Mouse (Mus musculus) stomach, embryonic 14.5 days (tissue): ENCODE results near the gene Bcas3. TPM values are rescaled to one million over a fixed set of nuclear protein-coding genes. Genes with fewer than 3 reads are reported as not detected.
A peak's percentile ranks its signal among the peaks of the same experiment; 100 is the strongest.

Experiments used
- ATAC-seq: fragments of 200-750 bp; cut with Nextera tagmentation; 2 replicates; pipeline ENCODE4 v1.8.0; 2017; ENCODE audit warnings: low read depth, moderate TSS enrichment; ENCODE audit not compliant: insufficient number of reproducible peaks, insufficient read depth, low FRiP score
- H3K27ac ChIP-seq: fragments of 300-500 bp; sonication (generic); 2 replicates; pipeline ENCODE4 v1.5.1; 2014; ENCODE audit warnings: mild to moderate bottlenecking, low read length, moderate library complexity, mixed read lengths
- H3K27me3 ChIP-seq: fragments of 300-500 bp; sonication (generic); 2 replicates; pipeline ENCODE4 v1.6.1; 2014; ENCODE audit warnings: low read length, control low read depth, mixed read lengths; ENCODE audit not compliant: control insufficient read depth, insufficient read depth
- H3K36me3 ChIP-seq: fragments of 300-500 bp; sonication (generic); 2 replicates; pipeline ENCODE4 v1.6.1; 2014; ENCODE audit warnings: mild to moderate bottlenecking, control low read depth, low read length, moderate library complexity, mixed read lengths; ENCODE audit not compliant: control insufficient read depth, insufficient read depth
- H3K4me1 ChIP-seq: fragments of 300-500 bp; sonication (generic); 2 replicates; pipeline ENCODE4 v1.6.1; 2014; ENCODE audit warnings: low read length, control low read depth, mixed read lengths; ENCODE audit not compliant: control insufficient read depth, insufficient read depth
- H3K4me2 ChIP-seq: fragments of 300-500 bp; sonication (generic); replicated peaks from 2 replicates; pipeline ENCODE4 v1.6.1; 2014; ENCODE audit warnings: low read depth, low read length, control low read depth
- H3K4me3 ChIP-seq: fragments of 300-500 bp; sonication (generic); 2 replicates; pipeline ENCODE4 v1.5.1; 2014; ENCODE audit warnings: low read depth, low read length, control low read depth
- H3K9ac ChIP-seq: fragments of 300-500 bp; sonication (generic); replicated peaks from 2 replicates; pipeline ENCODE4 v1.6.1; 2014; ENCODE audit warnings: low read depth, mild to moderate bottlenecking, control low read depth, low read length, moderate library complexity, mixed read lengths
- H3K9me3 ChIP-seq: fragments of 300-500 bp; sonication (generic); 2 replicates; pipeline ENCODE4 v1.6.1; 2016; ENCODE audit warnings: low read depth, low read length, control low read depth; ENCODE audit not compliant: control insufficient read depth
- whole genome bisulfite sequencing: fragments of 180-500 bp; shearing (Covaris S2); extraction: QIAGEN DNeasy Blood & Tissue Kit; methylation state at CpG from one replicate; pipeline ENCODE4 v1.1.7; 2014; 5-methylcytosine and 5-hydroxymethylcytosine counted together
- polyA plus RNA-seq: library from polyadenylated mRNA; unstranded; fragments of >200 nt; fragmentation: Nextera tagmentation; extraction: Ambion mirVana; gene quantifications from 2 replicates; pipeline ENCODE4 v1.2.1, GENCODE M21; 2014

Gene Bcas3
- polyA plus RNA-seq, 1 experiment from 2014 or later, result 20.4 TPM

GRCm38 (mm10) chr11:85804048-85804447, 451.1 kb downstream of the Bcas3 start:
- H3K9me3 ChIP-seq, result no peaks in the 10 kb centered on the region
- H3K4me1 ChIP-seq, result 0 out of 2 replicates have a peak, but pooled peaks cover 5% of the 10 kb centered on the region
- H3K27me3 ChIP-seq, result no peaks in the 10 kb centered on the region
- no peak overlapping the region for H3K4me3 ChIP-seq
- H3K4me2 ChIP-seq, result no peak overlapping the region
- WGBS, result 58% methylated on average over 5 of the region's 5 CpGs
- peak; percentile 81; the same call in 1 of the 2 replicates for ATAC-seq
- H3K36me3 ChIP-seq, result no peaks in the 10 kb centered on the region; the same call in 1 of the 2 replicates
- H3K9ac ChIP-seq, result no peak overlapping the region
- no peak overlapping the region for H3K27ac ChIP-seq

- Histone ChIP-seq H3K27me3 (no peaks in the 10 kb centered on the region), H3K9me3 (no peaks in the 10 kb centered on the region), H3K27ac (no peak overlapping the region), H3K9ac (no peak overlapping the region), H3K4me1 (0 out of 2 replicates have a peak, but pooled peaks cover 5% of the 10 kb centered on the region), H3K4me2 (no peak overlapping the region), H3K36me3 (no peaks in the 10 kb centered on the region; the same call in 1 of the 2 replicates), H3K4me3 (no peak overlapping the region)
- 90% methylated on average over 1 of the region's 1 CpGs for WGBS
- ATAC-seq, result no peak
Observed at GRCm38 (mm10) chr11:85805779-85806178, 452.8 kb downstream of the Bcas3 start.

- no peak overlapping the region for H3K4me3 ChIP-seq
- 61% methylated on average over 11 of the region's 11 CpGs for WGBS
- no peaks in the 10 kb centered on the region for H3K27me3 ChIP-seq
- H3K4me2 ChIP-seq, result no peak overlapping the region
- no peak for ATAC-seq
- H3K9ac ChIP-seq, result no peak overlapping the region
- H3K27ac ChIP-seq, result no peak overlapping the region
- H3K36me3 ChIP-seq, result no peaks in the 10 kb centered on the region
- H3K9me3 ChIP-seq, result no peaks in the 10 kb centered on the region
- H3K4me1 ChIP-seq, result 0 out of 2 replicates have a peak, but pooled peaks cover 5% of the 10 kb centered on the region
Observed at GRCm38 (mm10) chr11:85807353-85807752, 454.4 kb downstream of the Bcas3 start.

GRCm38 (mm10) chr11:85811229-85811628, 458.3 kb downstream of the Bcas3 start:
- H3K9ac ChIP-seq, result no peak overlapping the region
- no peaks in the 10 kb centered on the region for H3K9me3 ChIP-seq
- H3K36me3 ChIP-seq, result no peaks in the 10 kb centered on the region
- 77% methylated on average over 4 of the region's 4 CpGs for WGBS
- peaks cover 10% of the 10 kb centered on the region; the same call in 1 of the 2 replicates for H3K4me1 ChIP-seq
- H3K4me3 ChIP-seq, result no peak overlapping the region
- no peaks in the 10 kb centered on the region for H3K27me3 ChIP-seq
- H3K4me2 ChIP-seq, result no peak overlapping the region
- H3K27ac ChIP-seq, result no peak overlapping the region
- ATAC-seq, result no peak

- no peak for ATAC-seq
- WGBS, result 93% methylated on average over 5 of the region's 5 CpGs
Observed at GRCm38 (mm10) chr11:85811676-85812075, 458.7 kb downstream of the Bcas3 start.

GRCm38 (mm10) chr11:85812201-85812966, 459.4 kb downstream of the Bcas3 start:
- no peak for ATAC-seq
- Histone ChIP-seq H3K4me2 (no peak overlapping the region), H3K36me3 (no peaks in the 10 kb centered on the region), H3K9me3 (no peaks in the 10 kb centered on the region), H3K4me1 (peaks cover 8% of the 10 kb centered on the region; the same call in 1 of the 2 replicates), H3K4me3 (no peak overlapping the region), H3K27me3 (no peaks in the 10 kb centered on the region), H3K9ac (no peak overlapping the region), H3K27ac (no peak overlapping the region)
- WGBS, result 77% methylated on average over 12 of the region's 12 CpGs

More at GRCm38 (mm10) chr11:85811676-85812075, 458.7 kb downstream of the Bcas3 start:
- no peaks in the 10 kb centered on the region for H3K27me3 ChIP-seq
- H3K4me2 ChIP-seq, result no peak overlapping the region
- H3K4me1 ChIP-seq, result peaks cover 10% of the 10 kb centered on the region; the same call in 1 of the 2 replicates
- H3K27ac ChIP-seq, result no peak overlapping the region
- H3K4me3 ChIP-seq, result no peak overlapping the region
- no peaks in the 10 kb centered on the region for H3K9me3 ChIP-seq
- H3K36me3 ChIP-seq, result no peaks in the 10 kb centered on the region
- H3K9ac ChIP-seq, result no peak overlapping the region

GRCm38 (mm10) chr11:85814678-85815077, 461.7 kb downstream of the Bcas3 start:
- Histone ChIP-seq H3K36me3 (no peaks in the 10 kb centered on the region), H3K4me1 (peaks cover 6% of the 10 kb centered on the region; the same call in 1 of the 2 replicates), H3K9ac (no peak overlapping the region), H3K27me3 (no peaks in the 10 kb centered on the region), H3K4me2 (no peak overlapping the region), H3K9me3 (no peaks in the 10 kb centered on the region), H3K27ac (no peak overlapping the region), H3K4me3 (no peak overlapping the region)
- WGBS, result 16% methylated on average over 4 of the region's 4 CpGs
- ATAC-seq, result no peak

GRCm38 (mm10) chr11:85816471-85816870, 463.5 kb downstream of the Bcas3 start:
- no peaks in the 10 kb centered on the region for H3K36me3 ChIP-seq
- no peak overlapping the region for H3K27ac ChIP-seq
- no peak overlapping the region for H3K4me3 ChIP-seq
- 83% methylated on average over 5 of the region's 5 CpGs for WGBS
- H3K9me3 ChIP-seq, result no peaks in the 10 kb centered on the region
- no peak for ATAC-seq
- H3K27me3 ChIP-seq, result no peaks in the 10 kb centered on the region
- H3K9ac ChIP-seq, result no peak overlapping the region
- peaks cover 6% of the 10 kb centered on the region; the same call in 1 of the 2 replicates for H3K4me1 ChIP-seq
- H3K4me2 ChIP-seq, result no peak overlapping the region
